Mouse (Mus musculus) kidney, postnatal 36 days (tissue): ENCODE results near the gene Muc13.

ENCODE experiments used
- DNase-seq, 2 experiments: peaks; one replicate each; pipeline ENCODE4 v3.0.0; 2021 to 2022; ENCODE audit warnings: mixed read lengths in 2 of 2

Gene Muc13

GRCm38 (mm10) chr16:33793846-33794791 lies at the start of gene Muc13:
Gene Muc13, plus strand, starts transcription at chr16:33794037.
- no peak for DNase-seq

- DNase-seq, result peak in 1 of 2 experiments; percentile 55
Observed at GRCm38 (mm10) chr16:33744622-33745419, 49.0 kb upstream of the Muc13 start.

- DNase-seq, result no peak
Observed at GRCm38 (mm10) chr16:33745457-33745856, 48.4 kb upstream of the Muc13 start.

DNA sequence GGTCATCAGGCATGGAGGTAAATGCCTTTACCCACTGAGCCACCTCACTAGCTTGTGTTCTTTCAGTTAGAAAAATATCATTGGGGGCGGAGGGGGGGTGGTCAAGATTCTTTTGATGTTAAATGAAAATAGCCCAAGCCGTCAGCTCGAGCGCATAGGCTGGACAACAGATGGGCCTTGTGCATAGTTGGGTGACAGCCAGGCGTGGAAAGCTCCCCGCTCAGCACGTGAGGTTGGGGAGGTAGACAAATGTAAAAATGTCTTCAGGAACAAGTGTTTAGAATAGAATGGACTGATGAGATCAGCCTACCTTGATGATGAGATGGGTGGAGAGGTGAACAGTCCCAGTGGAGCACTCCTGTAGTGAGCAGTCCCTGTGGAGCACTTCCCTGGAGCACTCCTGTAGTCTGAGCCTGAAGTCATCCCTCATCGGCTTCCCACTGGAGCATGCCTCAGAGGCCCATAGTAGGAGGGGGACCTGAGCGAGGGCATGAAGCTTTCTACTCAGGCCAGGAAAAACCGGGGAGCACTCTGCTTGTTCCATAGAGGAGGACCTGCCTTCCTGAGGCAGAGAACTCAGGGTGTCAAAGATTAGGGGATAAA lies 47.7 kb upstream of the Muc13 start:
- no peak for DNase-seq

- no peak for DNase-seq
Observed at GRCm38 (mm10) chr16:33747346-33747954, 46.4 kb upstream of the Muc13 start.

DNA sequence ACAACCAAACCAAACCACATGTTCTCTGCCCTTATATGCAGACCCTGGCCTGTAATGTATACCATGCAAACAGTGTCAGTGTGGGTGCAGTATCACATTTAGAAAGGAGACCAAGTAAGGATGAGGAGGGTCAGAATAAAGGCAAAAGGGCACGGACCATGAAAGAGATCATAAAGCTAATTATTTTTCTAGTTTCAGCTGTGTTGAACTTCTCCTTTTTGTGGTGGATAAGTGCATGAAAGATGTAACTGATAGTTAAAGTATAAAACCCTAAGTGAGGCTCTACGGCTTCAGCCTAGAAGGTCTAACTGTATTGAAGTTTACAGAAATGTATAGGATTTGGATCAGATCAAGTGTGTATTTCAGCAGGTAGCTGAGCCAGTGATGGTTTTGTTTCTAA lies 45.8 kb upstream of the Muc13 start:
- no peak for DNase-seq

DNA sequence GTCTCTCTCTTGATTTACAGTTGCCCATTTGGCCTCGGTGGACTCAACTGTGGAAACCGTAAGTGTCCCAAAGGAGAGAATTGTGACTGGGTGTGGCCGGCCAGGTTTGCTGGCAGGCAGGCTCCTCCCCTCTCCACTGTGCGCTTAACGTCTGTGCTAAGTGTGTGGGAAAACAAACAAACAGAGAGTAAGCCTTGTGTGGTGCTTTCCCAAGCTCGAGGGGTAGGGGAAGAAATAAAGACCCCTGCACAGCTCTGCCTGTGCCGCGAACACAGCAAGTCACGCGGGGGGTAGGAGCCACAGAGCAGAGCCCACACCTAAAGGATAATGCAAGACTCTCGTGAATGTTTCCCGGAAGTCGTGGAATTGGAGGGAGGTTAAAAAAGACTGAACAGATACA lies 42.7 kb upstream of the Muc13 start:
- no peak for DNase-seq

DNA sequence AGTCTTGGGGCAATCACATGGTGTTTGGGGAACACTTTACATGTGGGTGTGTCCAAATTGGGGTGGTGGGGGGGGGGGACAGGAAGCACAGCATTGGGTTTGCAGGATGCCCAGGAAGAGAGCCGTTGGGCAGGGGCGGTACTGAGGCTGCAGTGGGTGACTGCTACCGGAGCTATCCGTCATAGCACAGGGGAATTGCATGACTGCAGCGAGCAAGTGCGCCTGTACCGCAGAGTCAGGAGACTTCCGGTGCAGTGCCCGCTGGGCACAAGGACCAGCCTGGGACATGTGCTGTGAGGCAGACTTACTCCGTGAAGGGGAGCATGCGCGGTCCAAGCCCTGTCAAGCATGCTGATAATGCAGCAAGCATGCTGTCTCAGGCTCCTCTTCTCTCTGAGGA lies 42.2 kb upstream of the Muc13 start:
- peak in 1 of 2 experiments; percentile 16 for DNase-seq

GRCm38 (mm10) chr16:33752904-33753578 lies 40.8 kb upstream of the Muc13 start:
- DNase-seq, result no peak

GRCm38 (mm10) chr16:33755293-33755692 lies 38.5 kb upstream of the Muc13 start:
- DNase-seq, result peak in 1 of 2 experiments; percentile 26

DNA sequence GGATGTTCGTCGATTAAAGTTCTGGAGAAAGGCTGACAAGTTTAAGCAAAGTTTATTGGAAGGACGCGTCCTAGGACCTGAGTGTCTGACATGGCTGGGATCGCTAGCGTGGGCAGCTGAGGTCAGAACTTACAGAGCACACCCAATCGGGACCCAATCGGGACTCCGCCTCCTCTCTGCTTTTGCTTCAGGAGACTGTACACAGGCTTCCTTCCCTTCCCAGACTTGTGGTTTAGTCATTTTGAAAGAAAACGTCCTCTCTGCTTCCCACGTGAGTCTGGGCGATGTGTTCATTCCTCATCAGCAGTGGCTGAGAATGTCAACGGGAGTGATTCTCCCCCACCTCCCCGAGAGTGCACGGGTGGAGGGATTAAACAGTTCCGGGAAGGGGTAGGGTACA lies 37.9 kb upstream of the Muc13 start:
- DNase-seq, result no peak

- DNase-seq, result no peak
Observed at GRCm38 (mm10) chr16:33756396-33756795, 37.4 kb upstream of the Muc13 start.

GRCm38 (mm10) chr16:33759207-33759606 lies 34.6 kb upstream of the Muc13 start:
- no peak for DNase-seq

DNA sequence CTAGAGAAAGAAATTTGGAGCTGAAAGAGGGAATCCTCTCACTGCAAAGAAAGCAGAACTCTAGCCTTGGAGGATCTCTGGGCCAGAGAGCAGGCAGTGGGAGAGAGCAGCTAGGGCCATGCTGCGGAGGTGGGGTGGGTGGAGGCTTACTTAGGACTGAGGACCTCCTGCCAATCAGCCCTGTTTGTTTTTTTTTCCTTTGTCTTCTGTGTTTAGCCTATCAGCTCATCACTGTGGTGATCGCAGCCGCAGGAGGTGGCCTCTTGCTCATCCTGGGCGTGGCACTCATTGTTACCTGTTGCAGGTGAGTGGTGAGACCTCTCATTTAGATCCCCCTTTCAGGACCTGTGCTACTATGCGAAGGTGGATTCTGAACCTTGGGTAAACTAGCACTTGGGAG lies 33.3 kb upstream of the Muc13 start:
- DNase-seq, result no peak

DNA sequence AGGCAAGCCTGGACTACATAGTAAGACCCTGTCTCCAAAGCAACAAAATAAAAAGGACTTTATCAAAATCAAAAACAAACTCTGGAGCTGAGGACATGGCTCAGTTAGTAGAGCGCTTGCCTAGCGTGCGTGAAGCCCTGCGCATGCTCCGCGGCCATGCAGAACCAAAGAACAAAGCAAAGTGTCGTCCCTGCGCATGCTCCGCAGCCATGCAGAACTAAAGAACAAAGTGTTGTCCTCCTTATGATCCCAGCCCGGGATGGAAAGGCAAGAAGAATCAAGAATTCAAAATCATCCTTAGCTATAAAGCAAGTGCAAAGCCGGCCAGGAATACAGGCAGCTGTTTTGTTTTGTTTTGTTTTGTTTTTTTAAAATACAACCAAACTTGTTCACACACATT lies 32.8 kb upstream of the Muc13 start:
- peak in 1 of 2 experiments; percentile 53 for DNase-seq

DNA sequence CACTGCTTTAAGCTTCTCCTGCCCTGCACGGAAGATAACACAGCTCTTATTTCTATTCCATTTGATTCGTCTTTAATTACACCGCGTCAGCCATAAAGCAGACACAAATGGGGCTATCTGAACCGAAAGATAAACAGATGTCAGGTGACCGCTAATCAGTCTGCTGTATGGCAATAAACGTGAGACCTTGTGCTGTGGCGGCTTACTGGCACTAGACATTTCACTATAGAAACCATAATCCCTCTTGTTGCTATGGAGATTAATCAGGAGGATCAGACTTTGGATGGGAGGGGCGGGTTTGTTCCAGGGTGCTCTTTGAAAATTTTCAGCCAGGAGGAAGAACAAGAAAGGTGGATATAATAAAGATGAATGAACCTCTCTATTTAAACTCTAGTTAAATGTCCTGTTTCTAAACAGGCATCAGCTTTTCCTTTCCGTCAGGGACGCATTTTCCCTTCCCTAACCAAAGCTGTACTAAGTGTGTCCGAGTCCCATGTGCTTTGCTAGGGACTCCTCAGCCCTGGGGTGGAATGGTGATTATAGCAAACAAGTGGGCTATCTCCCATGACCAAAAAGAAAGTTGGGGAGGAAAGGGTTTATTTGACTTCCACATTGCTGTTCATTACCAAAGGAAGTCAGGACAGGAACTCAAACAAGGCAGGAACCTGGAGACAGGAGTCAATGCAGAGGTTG lies 29.2 kb upstream of the Muc13 start:
- no peak for DNase-seq

GRCm38 (mm10) chr16:33765477-33765876 lies 28.4 kb upstream of the Muc13 start:
- DNase-seq, result no peak

GRCm38 (mm10) chr16:33766309-33766708 lies 27.5 kb upstream of the Muc13 start:
- no peak for DNase-seq

DNA sequence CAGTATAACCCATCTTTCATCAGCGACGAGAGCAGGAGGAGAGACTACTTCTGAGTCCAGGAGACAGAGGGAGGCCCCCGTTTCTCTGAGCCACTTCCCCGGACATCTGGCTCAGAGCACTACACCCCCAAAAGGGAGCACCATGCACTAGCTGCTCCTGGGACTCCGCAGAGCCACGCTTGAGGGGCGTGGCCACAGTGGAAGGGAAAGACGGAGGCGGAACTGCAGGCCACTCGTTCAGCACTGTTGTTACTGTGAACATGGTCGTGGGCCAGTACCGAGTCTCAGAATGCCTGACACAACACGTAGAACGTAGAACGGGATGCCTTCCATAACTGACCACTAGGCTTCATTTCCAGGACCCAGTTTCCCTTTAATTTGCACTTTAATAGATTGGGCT lies 27.1 kb upstream of the Muc13 start:
- no peak for DNase-seq

- no peak for DNase-seq
Observed at GRCm38 (mm10) chr16:33768491-33769278, 25.2 kb upstream of the Muc13 start.

GRCm38 (mm10) chr16:33769848-33770247 lies 24.0 kb upstream of the Muc13 start:
- no peak for DNase-seq
